Mouse (Mus musculus): ENCODE measurements around the gene Grik1.

The Grik1 gene

DNA sequence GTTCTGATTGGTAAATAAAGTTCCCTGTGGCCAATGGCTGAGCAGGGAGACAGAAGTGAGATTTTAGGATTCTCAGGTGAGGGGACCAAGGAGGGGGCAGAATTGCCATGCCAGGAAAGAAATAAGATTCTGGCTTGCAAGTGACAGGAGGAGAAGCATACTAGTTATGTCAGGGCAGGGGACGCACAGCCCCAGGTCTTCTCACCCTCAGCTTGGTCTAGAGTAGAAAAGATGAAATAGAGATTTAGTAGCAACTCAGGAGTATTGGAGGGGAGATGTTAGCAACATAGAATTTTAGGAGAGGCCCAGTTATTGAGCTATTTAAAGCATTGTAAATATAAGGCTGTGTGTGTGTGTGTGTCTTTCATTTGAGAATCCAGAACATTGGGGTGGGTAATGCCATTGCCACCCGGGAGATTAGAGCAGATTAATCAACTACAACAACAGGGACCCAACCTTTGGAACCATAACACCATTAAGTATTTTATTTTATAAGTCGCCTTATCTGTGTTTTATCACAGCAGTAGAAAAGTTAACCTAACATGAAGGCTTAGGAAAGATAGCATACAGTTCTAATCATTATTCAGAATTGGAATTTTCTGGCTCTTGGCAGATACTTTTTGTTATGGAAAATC, 436.5 kb downstream of the Grik1 start:
- DNase-seq (ENCODE audit: low spot score), result no peak

DNA sequence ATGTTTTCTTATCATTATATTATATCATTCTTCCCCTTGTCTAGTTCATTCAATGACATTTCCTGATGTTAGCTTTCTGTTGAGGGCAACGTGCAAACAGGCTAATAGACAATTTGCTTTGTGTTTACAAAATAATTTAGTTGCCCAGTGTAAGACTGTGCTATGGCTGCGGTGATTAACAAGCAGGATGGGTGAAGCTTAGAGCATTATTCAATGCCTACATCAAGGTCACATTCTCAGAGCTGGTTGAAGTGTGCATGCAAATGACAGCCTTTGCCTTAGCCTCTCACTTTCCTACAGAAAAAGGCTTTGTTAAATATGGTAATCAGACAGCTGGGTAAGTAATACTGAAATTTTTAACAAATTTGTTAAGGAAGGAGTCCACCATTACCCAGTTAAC, 438.5 kb downstream of the Grik1 start:
- DNase-seq (ENCODE audit: low spot score), result no peak

DNA sequence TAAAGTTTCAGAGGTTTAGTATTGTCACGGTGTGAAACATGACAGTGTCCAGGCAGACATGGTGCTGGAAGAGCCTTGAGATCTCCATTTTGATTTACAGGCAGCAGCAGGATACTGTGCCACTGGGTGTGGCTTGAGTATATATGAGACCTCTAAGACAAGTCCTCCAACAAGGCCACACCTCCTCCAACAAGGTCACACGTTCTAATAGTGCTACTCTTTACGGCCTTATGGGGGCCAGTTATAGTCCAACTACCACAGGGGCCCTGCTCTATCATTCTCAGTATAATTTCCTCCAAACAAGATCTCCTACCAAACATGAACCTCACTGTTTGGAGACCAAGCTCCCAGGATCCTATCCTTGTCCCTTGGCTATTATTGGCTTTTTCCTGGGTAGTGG, 441.3 kb downstream of the Grik1 start:
- no peak for DNase-seq (ENCODE audit: low spot score)

Measured in ovary, postnatal 36 days (tissue).